Mouse (Mus musculus) CH12.LX (cell line): ENCODE results near the gene S100a2. TPM values are rescaled to one million over a fixed set of nuclear protein-coding genes. Genes with fewer than 3 reads are reported as not detected.

Experiments
- DNase-seq: peaks from one replicate; pipeline ENCODE4 v3.0.0-alpha.2; 2013; ENCODE audit errors: extremely low read depth
- H3K27ac ChIP-seq: 2 replicates; pipeline ENCODE4 v1.5.1; 2012; ENCODE audit warnings: low read depth, mild to moderate bottlenecking, control low read depth, moderate library complexity; ENCODE audit not compliant: insufficient read depth
- H3K27me3 ChIP-seq: replicated peaks from 2 replicates; pipeline ENCODE3; 2012; ENCODE audit warnings: inconsistent platforms
- H3K36me3 ChIP-seq, 2 experiments: replicated peaks in 1 of 2; 2 replicates each; pipeline versions ENCODE3 to v1.6.1; 2012; ENCODE audit warnings: inconsistent platforms in 1 of 2, low read length in 1 of 2, mild to moderate bottlenecking in 1 of 2, mixed read lengths in 1 of 2, moderate library complexity in 1 of 2; ENCODE audit not compliant: control insufficient read depth in 1 of 2, insufficient read depth in 1 of 2
- H3K4me1 ChIP-seq, 2 experiments: 2 replicates each; pipeline ENCODE4 v1.6.1; 2012; ENCODE audit warnings: inconsistent platforms in 1 of 2, moderate library complexity in 1 of 2; ENCODE audit not compliant: insufficient read depth in 2 of 2, control insufficient read depth in 1 of 2
- H3K4me2 ChIP-seq: 2 replicates; pipeline ENCODE4 v1.6.1; 2012; ENCODE audit warnings: low read depth, mild to moderate bottlenecking, control low read depth; ENCODE audit not compliant: poor library complexity, insufficient read depth, severe bottlenecking
- H3K4me3 ChIP-seq, 3 experiments: fragments of 150-350 bp in 1 of 3; sonication (generic) in 1 of 3; replicated peaks in 1 of 3; 2 replicates each; pipeline versions ENCODE3 to v1.5.1; 2011 to 2012; ENCODE audit warnings: low read depth in 2 of 3, low read length in 2 of 3, mild to moderate bottlenecking in 2 of 3, moderate library complexity in 2 of 3, control low read depth in 1 of 3, improper control_type of control experiment in 1 of 3, inconsistent platforms in 1 of 3, mixed read lengths in 1 of 3; ENCODE audit not compliant: poor library complexity in 1 of 3
- H3K79me2 ChIP-seq: replicated peaks from 2 replicates; pipeline ENCODE4 v1.6.1; 2012; ENCODE audit warnings: mild to moderate bottlenecking, moderate library complexity; ENCODE audit not compliant: control insufficient read depth, poor library complexity, insufficient read depth, severe bottlenecking; ENCODE audit errors: extremely low read depth
- H3K9ac ChIP-seq: 2 replicates; pipeline ENCODE4 v1.6.1; 2012; ENCODE audit warnings: low read depth, mild to moderate bottlenecking, control low read depth, moderate library complexity; ENCODE audit not compliant: insufficient read depth
- H3K9me3 ChIP-seq: replicated peaks from 2 replicates; pipeline ENCODE3; 2012; ENCODE audit warnings: low read length, inconsistent platforms, mixed read lengths
- BHLHE40 ChIP-seq: IDR thresholded peaks from 2 replicates; pipeline ENCODE4 v1.6.1; 2011; ENCODE audit warnings: mild to moderate bottlenecking, low read depth, low read length, improper control_type of control experiment
- CHD1 ChIP-seq: IDR thresholded peaks from 2 replicates; pipeline ENCODE4 v1.6.1; 2012; ENCODE audit warnings: low read depth, low read length, improper control_type of control experiment, inconsistent platforms
- CTCF ChIP-seq, 2 experiments: IDR thresholded peaks in 1 of 2; conservative IDR thresholded peaks in 1 of 2; 2 replicates each; pipeline ENCODE4 v1.5.1; 2011 to 2012; ENCODE audit warnings: low read depth in 2 of 2, low read length in 2 of 2, improper control_type of control experiment in 1 of 2, inconsistent platforms in 1 of 2, mild to moderate bottlenecking in 1 of 2, moderate library complexity in 1 of 2
- E2F4 ChIP-seq: IDR thresholded peaks from 2 replicates; pipeline ENCODE4 v1.6.1; 2011; ENCODE audit warnings: low read depth, low read length, improper control_type of control experiment; ENCODE audit not compliant: insufficient replicate concordance
- ELF1 ChIP-seq: IDR thresholded peaks from 2 replicates; pipeline ENCODE4 v1.6.1; 2014; ENCODE audit warnings: low read depth, mild to moderate bottlenecking, inconsistent platforms, low read length, improper control_type of control experiment
- EP300 ChIP-seq: IDR thresholded peaks from 2 replicates; pipeline ENCODE4 v1.6.1; 2011; ENCODE audit warnings: low read length, improper control_type of control experiment
- HCFC1 ChIP-seq: IDR thresholded peaks from 2 replicates; pipeline ENCODE4 v1.6.1; 2012; ENCODE audit warnings: low read depth, mild to moderate bottlenecking, inconsistent platforms, low read length, improper control_type of control experiment
- JUN ChIP-seq: IDR thresholded peaks from 2 replicates; pipeline ENCODE4 v1.6.1; 2011; ENCODE audit warnings: low read depth, mild to moderate bottlenecking, low read length, improper control_type of control experiment, moderate library complexity; ENCODE audit not compliant: insufficient read depth
- KAT2A ChIP-seq: IDR thresholded peaks from 2 replicates; pipeline ENCODE4 v1.6.1; 2012; ENCODE audit warnings: low read length, improper control_type of control experiment, inconsistent platforms; ENCODE audit not compliant: insufficient replicate concordance
- MAFK ChIP-seq: IDR thresholded peaks from 2 replicates; pipeline ENCODE4 v1.6.1; 2011; ENCODE audit warnings: low read length, improper control_type of control experiment; ENCODE audit not compliant: insufficient replicate concordance
- MAX ChIP-seq: IDR thresholded peaks from 2 replicates; pipeline ENCODE4 v1.6.1; 2011; ENCODE audit warnings: low read length, improper control_type of control experiment
- MAZ ChIP-seq: IDR thresholded peaks from 2 replicates; pipeline ENCODE4 v1.6.1; 2012; ENCODE audit warnings: low read depth, mild to moderate bottlenecking, inconsistent platforms, low read length, improper control_type of control experiment, moderate library complexity
- MXI1 ChIP-seq: IDR thresholded peaks from 2 replicates; pipeline ENCODE4 v1.6.1; 2011; ENCODE audit warnings: mild to moderate bottlenecking, low read depth, low read length, improper control_type of control experiment
- MYC ChIP-seq: IDR thresholded peaks from 2 replicates; pipeline ENCODE4 v1.6.1; 2011; ENCODE audit warnings: low read depth, mild to moderate bottlenecking, improper control_type of control experiment, low read length
- NELFE ChIP-seq: IDR thresholded peaks from 2 replicates; pipeline ENCODE4 v1.6.1; 2011; ENCODE audit warnings: low read depth, low read length, improper control_type of control experiment
- NRF1 ChIP-seq: IDR thresholded peaks from 2 replicates; pipeline ENCODE4 v1.6.1; 2014; ENCODE audit warnings: low read depth, mild to moderate bottlenecking, inconsistent platforms, low read length, improper control_type of control experiment, moderate library complexity
- PAX5 ChIP-seq: IDR thresholded peaks from 2 replicates; pipeline ENCODE4 v1.6.1; 2012; ENCODE audit warnings: low read length, inconsistent platforms, mixed read lengths
- POLR2AphosphoS2 ChIP-seq: IDR thresholded peaks from 2 replicates; pipeline ENCODE4 v1.6.1; 2011; ENCODE audit warnings: low read depth, low read length, improper control_type of control experiment
- RAD21 ChIP-seq: IDR thresholded peaks from 2 replicates; pipeline ENCODE4 v1.6.1; 2011; ENCODE audit warnings: low read depth, mild to moderate bottlenecking, low read length, improper control_type of control experiment, moderate library complexity
- SIN3A ChIP-seq: IDR thresholded peaks from 2 replicates; pipeline ENCODE4 v1.6.1; 2012; ENCODE audit warnings: low read length, improper control_type of control experiment, inconsistent platforms
- TCF12 ChIP-seq: IDR thresholded peaks from 2 replicates; pipeline ENCODE4 v1.6.1; 2014; ENCODE audit warnings: low read depth, mild to moderate bottlenecking, inconsistent platforms, low read length, improper control_type of control experiment
- UBTF ChIP-seq: IDR thresholded peaks from 2 replicates; pipeline ENCODE4 v1.6.1; 2012; ENCODE audit warnings: low read depth, mild to moderate bottlenecking, inconsistent platforms, low read length, improper control_type of control experiment, moderate library complexity
- USF1 ChIP-seq: IDR thresholded peaks from 2 replicates; pipeline ENCODE4 v1.6.1; 2014; ENCODE audit warnings: low read depth, mild to moderate bottlenecking, inconsistent platforms, low read length, improper control_type of control experiment
- ZKSCAN1 ChIP-seq: IDR thresholded peaks from 2 replicates; pipeline ENCODE4 v1.6.1; 2012; ENCODE audit warnings: low read depth, inconsistent platforms, low read length, improper control_type of control experiment, borderline replicate concordance
- dilution Hi-C: fragments of 300-500 bp; cut with MboI; formaldehyde crosslinking; loops from 2 replicates; pipeline ENCODE4 v1.14.3; 2020; ENCODE audit warnings: low sequenced_read_pairs; ENCODE audit not compliant: extremely low pct_unique_long_range_greater_than_20kb, extremely low pct_ligation_motif_present
- in situ Hi-C: fragments of 300-500 bp; cut with MboI; formaldehyde crosslinking; loops from 3 replicates; pipeline ENCODE4 v1.14.3; 2019; ENCODE audit warnings: low sequenced_read_pairs, low pct_ligation_motif_present, low pct_unique_long_range_greater_than_20kb, mixed read lengths
- polyA plus RNA-seq: library from polyadenylated mRNA; unstranded; fragments of >175 nt; gene quantifications from 2 replicates; pipeline ENCODE4 v1.2.1, GENCODE M21; 2012; ENCODE audit warnings: low read depth; ENCODE audit not compliant: insufficient read length
- total RNA-seq, 2 experiments: library from RNA; depleted of rRNA; stranded (reverse); fragments of 300-350 nt in 1 of 2; fragments of >200 nt in 1 of 2; gene quantifications; 2 replicates each; pipeline ENCODE4 v1.2.3; 2012 to 2014

The S100a2 gene
- total and polyA plus RNA-seq, 3 experiments, result not detected

- H3K27me3 ChIP-seq, result peaks cover 2% of the 10 kb centered on the region
- dilution Hi-C loops (no loop called here), in situ Hi-C loops (no loop called here)
- H3K4me3 ChIP-seq, result no peak overlapping the region
- DNase-seq, result no peak
- H3K9me3 ChIP-seq, result no peaks in the 10 kb centered on the region
- H3K79me2 ChIP-seq, result no peaks in the 10 kb centered on the region
- H3K27ac ChIP-seq, result no peak overlapping the region
- H3K36me3 ChIP-seq, result no peaks in the 10 kb centered on the region
- peaks cover 0 to 33% of the 10 kb centered on the region in 2 experiments; a peak in 2 of 4 replicates for H3K4me1 ChIP-seq
- no peak overlapping the region for H3K9ac ChIP-seq
- no peak overlapping the region for H3K4me2 ChIP-seq
- TF ChIP-seq UBTF (no peak), CTCF (conservative IDR thresholded peaks at IDR 0.05 in 1 of 2, IDR thresholded peaks at IDR 0.05 in 1 of 2; ENCODE audit: low read depth in 2 of 2, low read length in 2 of 2) (no peak), CHD1 (no peak), PAX5 (no peak)
Observed at GRCm38 (mm10) chr3:90607361-90607760, 17.3 kb downstream of the S100a2 start.

DNA sequence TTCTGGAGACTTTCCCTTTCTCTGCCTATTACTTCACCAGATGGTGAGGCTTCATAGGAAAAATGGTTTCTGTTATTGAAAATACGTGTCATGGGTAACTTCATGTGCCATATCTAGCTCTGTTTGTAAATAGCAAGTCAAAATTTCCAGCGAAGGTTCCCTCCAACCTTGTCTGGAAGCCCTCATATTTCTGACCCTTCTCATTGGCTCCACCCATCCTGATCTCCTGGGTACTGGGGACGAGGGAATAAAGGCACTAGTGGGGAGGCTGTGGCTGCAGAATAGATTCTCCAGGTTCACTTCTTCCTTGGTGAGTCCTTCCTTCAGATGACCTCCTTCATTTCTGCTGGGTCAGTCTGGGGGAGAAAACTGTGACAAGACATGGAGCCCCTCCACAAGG lies 18.2 kb downstream of the S100a2 start, which contains the start of gene S100a5:
S100a5 (plus strand) TSS at position 301 of the 400 bp plus-strand sequence.
- H3K9me3 ChIP-seq, result no peaks in the 10 kb centered on the region
- no peaks in the 10 kb centered on the region for H3K79me2 ChIP-seq
- H3K27ac ChIP-seq, result no peak within 1 kb of the TSS
- TF ChIP-seq MAZ, result no peak
- no peak for TF ChIP-seq MAX
- TF ChIP-seq TCF12, result no peak
- no peak for TF ChIP-seq MXI1
- TF ChIP-seq NRF1, result no peak
- TF ChIP-seq ELF1, result no peak
- TF ChIP-seq HCFC1, result no peak
- TF ChIP-seq RAD21, result no peak
- TF ChIP-seq ZKSCAN1, result no peak
- no peak for TF ChIP-seq EP300
- TF ChIP-seq E2F4, result no peak
- no peak for TF ChIP-seq JUN
- no peak for TF ChIP-seq MAFK
- TF ChIP-seq POLR2AphosphoS2, result no peak
- no peak for TF ChIP-seq SIN3A
- no peak for TF ChIP-seq BHLHE40
- no peak for TF ChIP-seq KAT2A
- no peak for TF ChIP-seq USF1
- no peak for TF ChIP-seq MYC
- no peak for TF ChIP-seq NELFE
- TF ChIP-seq, all 38 proteins: peak for 0
- H3K36me3 ChIP-seq, result no peaks in the 10 kb centered on the region
- peaks cover 0 to 39% of the 10 kb centered on the region in 2 experiments; a peak in 2 of 4 replicates for H3K4me1 ChIP-seq
- no peak within 1 kb of the TSS for H3K4me3 ChIP-seq
- DNase-seq, result no peak
- no peak within 1 kb of the TSS for H3K4me2 ChIP-seq
- no peak within 1 kb of the TSS for H3K9ac ChIP-seq
- in situ Hi-C loops, result no loop called here
- H3K27me3 ChIP-seq, result peaks cover 2% of the 10 kb centered on the region
- dilution Hi-C loops, result no loop called here
